Mouse (Mus musculus) layer of hippocampus, adult 9-10 months (tissue): ENCODE results near the gene Frat2.
A peak's percentile ranks its signal among the peaks of the same experiment; 100 is the strongest.

ENCODE experiments used
- DNase-seq: peaks from one replicate; pipeline ENCODE4 v3.0.0; 2022; ENCODE audit warnings: low spot score

Gene Frat2

DNA sequence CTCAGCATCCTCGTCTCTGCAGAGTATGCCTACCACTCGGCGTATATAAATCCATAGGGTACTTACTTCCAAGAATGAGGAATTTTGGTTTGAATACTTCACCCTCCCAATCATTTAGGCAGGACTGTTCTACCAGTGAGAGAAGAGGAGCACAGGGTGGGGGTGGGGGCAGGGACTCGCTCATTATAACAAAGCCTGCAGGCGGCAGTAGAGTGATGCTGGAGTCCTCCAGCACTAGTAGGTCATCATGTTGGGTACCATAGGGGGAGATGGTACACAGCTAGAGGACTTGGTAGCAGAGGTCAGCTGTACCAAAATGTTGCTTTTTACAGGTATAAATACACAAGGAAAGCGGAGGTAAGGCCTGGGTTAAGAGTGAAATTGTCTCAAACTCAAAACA lies 3.6 kb downstream of the Frat2 start:
- no peak for DNase-seq

DNA sequence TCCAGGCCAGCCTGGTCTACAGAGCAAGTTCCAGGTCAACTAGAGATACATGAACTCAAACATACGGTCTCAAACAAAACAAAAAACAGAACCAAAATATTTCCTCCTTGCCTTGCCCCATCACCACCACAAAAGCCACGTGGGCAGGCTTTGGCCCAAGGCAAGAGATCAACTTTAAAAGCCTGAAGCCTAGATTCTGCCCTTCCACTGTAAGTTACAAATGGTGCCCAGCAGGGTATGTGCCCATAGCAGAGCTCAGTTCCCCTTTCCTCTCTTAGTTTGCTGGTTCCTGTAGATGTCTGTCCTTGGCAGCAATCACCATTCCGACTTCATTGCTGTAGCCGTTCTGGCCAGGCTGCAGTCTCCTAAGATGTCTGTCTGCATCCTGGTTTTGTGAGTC lies 5.2 kb downstream of the Frat2 start:
- DNase-seq = no peak

DNA sequence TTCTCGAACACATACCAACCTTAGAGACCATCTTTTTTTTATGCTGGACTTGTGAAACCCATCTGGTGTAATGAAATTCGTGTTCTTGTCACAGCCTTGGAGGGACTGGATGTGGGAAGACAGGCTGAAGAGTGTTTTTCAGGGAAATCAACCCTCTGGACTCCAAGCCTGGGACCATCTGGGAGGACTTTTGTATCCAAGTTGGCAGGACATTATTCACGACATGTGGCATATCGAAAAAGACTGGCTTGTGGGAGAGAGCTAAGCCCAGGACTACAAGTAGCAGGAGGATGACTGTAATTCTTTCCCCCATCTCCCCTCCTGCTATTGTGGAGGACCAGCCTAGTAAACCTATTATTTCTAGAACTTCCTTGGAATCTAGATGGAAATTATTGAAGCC lies 5.7 kb downstream of the Frat2 start:
- DNase-seq = no peak

DNA sequence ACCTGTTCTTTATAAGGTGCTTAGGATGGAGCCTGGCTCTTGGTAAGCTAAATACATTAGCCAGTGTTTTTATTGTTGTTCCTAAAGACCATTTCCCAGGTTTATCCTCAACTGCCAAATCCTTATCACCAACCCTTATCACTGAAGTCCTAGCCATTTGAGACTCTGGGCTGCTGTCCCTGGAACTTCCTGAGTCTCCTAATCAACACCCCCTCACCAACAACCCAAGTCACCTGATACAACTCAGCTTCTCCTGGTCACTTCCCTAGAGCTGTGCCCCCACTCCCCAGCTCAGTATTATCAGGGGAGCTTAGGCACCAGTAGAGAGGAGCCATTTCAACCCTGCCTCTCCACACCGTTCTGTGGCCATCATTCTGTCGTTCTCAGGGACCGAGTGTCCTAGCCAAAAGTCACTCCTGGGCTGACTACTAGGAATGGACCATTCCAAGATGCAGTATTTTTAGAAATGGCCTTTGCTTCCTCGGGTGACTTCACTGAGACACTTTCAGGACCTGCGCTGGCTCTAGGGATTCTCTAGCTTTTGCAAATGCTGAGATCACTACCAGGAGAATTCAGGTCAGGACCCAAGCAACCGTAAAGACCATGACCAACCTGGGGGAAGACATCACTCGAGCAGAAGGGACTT lies 6.7 kb downstream of the Frat2 start:
- DNase-seq = no peak

DNA sequence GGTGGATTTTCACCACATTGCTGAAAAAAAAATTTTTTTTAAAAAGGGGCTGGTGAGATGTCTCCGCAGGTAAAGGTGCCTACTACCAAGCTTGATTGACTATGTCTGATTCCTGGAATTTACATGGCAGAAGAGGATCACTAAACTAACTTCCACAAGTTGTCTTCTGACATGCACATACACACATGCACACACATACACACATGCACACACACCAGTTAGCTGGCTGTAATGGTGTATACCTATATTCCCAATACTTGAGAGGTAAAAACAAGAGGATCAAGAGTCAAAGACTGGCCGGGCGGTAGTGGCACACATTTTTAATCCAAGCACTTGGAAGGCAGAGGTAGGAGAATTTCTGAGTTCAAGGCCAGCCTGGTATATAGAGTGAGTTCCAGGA lies 8.2 kb downstream of the Frat2 start:
- no peak for DNase-seq

DNA sequence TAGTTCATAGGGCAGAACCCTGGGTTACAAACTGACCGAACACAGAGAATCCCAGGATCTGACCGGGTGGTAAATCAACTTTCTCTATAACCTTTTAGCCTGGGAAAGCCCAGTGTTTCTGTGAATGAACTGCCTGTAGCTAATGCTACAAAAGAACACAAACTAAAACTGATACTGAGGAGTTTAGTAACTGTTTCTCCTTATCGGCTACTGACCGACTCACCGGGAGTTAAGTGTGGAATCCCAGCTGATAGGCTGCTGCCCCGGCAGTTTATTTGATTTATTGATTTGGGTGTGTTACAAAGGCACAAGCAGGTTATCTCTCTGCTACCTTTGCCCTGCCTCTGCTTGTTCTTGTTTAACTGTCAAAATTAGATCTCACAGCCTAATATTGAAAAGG lies 9.1 kb downstream of the Frat2 start:
- DNase-seq = no peak

DNA sequence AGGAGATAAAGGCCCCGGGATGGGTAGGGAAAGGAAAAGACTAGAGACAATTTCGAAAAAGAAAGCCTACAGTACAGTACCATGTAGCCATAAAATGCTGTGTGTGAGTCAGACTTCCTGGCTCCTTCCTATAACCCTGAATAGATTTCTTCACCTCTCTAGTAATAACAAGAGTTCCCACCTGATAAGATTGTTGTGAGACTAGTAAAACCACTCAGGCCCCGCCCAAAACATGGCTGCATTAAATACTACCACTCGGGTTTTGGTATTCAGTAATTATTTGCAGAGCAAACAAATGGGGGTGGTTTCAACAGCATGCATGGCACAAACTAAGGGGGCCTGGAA lies 10.0 kb downstream of the Frat2 start:
- DNase-seq = no peak

DNA sequence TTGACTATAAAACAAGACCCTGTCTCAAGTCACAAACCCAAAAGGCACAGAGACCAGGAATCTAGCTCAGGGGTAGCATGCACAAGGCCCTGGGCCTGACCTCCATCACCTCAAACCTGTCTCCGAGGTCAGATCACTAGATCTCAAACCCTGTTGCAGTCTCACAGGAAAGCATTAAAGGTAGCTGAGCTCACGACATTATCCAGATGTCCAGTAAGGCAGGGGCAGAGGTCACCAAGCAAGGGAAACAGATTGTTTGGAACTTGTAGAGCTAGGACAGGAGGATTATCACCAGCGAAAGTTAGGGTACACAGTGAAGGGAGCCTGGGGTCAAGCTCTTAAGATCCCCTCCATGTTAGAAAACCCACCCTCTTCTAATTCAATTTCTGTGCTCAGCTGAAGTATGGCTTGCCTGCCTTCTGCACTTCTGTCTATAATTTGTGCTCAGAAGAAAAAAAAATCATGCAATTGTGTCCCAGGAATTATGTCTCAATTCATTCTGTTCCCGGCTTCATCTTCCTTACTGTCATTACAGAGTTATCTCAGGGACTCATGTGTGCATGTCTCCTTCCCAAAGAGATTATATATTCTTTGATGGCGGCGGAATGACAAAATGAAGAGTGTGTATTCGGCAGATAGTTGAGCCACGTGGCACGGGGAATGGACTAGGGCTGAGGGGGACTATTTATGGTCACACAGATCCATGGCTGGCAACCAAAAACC lies 10.6 kb downstream of the Frat2 start:
- DNase-seq = no peak

DNA sequence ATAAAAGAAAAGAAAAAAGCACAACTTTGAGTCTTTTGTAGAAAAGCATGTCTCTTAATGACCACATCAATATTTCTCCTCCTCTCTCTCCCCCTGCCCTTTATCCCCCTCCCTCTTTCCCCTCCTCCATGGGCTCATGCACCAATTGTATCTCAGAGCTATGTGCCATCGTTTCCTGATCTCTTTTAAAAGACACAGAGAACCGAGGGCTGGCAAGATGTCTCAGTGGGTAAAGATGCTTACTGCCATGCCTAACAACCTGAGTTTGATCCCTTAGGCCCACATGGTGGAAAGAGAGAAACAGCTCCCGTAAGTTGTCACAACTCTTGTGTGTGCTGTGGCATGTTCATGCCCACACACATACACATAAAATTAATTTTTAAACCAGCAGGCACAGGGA lies 11.2 kb downstream of the Frat2 start:
- DNase-seq = no peak

DNA sequence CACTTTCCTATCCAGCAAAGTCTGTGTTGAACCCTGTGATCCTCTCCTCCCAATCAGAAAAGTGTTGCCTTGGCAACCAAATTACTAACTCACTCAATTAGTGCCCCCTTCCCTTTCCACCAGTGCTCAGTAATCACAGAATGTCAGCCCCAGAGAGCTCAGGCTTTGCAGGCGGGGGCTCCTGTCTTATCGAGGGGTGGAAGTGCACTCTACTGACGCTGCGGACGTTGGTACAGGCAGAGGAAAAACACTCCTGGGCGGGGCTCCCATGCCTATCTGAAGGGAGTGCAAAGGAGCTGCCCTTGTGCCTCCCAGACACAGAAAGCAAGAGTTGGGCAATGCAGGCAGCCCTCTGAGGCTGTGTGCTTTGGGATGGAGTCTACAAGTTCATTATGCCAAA lies 12.1 kb downstream of the Frat2 start:
- no peak for DNase-seq

DNA sequence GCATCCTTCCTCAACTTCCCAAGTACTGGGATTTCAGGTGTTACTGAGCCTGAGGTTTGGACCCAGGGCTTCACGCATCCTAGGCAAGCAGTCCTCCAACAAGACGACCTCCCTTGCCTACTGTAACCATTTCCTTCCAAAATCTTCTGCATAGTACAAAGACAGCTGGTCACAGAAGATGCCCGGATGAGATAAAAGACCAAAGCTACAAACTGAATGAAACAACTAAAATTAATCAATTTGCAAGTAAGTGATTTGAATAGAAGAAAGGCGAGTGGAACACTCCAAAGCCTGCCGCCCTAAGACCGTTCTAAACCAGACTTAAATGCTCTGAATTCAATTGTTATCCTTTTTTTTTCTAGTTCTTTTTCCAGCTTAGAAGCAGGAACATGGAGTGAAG lies 12.5 kb downstream of the Frat2 start:
- no peak for DNase-seq

DNA sequence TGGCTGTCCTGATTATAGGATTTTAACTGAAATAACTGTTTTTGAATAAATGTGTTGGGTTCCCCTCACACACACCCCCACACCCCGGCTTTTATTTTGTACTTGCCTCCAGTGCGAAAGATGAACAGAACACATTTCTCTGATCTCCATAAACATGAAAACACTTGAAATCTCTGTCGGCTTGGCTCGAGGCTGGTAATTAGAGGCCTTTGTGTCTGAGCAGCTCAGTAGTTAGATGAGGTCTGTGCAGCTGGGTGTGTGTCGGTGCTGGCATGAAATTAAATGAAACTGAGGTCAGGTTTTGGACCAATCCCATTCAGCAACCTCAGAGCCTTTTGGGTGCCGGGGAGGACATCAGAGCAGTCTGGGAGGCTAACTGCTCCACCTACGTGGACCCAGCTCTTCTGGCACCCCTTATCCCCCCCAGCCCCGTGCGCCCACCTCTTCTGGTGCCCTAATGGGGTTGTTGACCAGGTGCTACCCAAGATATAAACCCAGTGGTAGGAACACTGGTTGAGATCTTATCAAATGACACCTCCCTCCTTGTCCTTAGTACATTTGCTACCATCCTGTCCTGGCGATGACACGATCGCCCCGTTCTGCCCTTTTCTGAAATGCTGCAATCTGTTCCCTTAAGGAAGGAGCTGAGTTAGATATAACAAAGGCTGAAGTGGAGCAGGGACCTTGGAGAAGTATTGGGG lies 15.3 kb downstream of the Frat2 start:
- DNase-seq = no peak

DNA sequence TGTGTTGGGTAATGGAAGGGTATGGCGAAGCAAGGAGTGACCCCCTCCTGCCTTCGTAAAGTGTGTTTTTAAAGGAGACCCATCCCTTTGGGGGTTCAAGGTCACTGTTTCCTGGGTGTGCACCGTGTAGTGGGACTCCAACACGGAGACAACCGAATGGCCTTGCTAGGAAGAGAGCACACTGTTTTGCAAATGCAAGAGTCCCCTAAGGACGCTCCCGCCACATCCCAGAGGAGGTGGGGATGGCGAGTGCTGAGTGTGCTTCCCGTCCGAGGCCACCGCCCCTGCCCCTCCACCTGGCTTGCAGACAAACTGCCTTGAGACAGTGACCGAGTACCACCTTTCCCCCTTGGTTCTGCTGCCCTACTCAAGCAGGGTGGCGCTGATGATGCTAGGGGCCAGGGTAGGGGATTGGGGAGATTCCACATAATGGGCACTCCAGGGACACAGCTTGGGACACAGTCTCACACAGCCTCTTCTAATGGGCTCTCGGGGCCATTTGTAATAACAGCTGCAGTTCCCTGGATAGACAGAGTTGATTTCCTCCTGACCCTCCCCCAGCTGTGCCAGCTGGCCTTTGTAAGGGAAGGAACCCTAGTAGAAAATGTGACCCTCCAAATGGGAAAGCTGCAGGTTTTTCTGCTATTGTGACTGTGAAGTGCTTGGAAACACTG lies 16.1 kb downstream of the Frat2 start:
- DNase-seq = no peak

DNA sequence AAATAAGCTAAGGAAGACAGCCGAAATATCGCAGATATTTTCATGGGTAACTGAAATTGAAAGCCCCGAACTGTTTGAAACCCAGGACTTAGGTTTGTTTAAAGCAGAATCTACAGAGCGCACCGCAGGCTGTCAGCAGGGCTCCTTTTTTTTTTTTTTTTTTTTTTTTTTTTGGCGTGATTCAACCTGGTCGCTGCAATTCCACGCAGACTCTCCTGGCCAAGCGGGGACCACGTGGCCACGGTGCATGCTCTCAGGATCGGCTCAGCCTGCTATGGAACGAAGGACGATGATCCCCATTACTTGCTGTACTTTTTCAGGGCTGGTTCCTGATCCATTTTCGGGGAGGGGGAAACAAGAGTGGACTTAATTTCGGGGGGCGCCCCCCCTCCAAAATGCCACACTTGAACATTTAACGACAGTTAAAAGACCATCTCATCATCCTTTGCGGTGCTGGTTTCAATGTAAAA lies 16.8 kb downstream of the Frat2 start:
- DNase-seq = no peak

DNA sequence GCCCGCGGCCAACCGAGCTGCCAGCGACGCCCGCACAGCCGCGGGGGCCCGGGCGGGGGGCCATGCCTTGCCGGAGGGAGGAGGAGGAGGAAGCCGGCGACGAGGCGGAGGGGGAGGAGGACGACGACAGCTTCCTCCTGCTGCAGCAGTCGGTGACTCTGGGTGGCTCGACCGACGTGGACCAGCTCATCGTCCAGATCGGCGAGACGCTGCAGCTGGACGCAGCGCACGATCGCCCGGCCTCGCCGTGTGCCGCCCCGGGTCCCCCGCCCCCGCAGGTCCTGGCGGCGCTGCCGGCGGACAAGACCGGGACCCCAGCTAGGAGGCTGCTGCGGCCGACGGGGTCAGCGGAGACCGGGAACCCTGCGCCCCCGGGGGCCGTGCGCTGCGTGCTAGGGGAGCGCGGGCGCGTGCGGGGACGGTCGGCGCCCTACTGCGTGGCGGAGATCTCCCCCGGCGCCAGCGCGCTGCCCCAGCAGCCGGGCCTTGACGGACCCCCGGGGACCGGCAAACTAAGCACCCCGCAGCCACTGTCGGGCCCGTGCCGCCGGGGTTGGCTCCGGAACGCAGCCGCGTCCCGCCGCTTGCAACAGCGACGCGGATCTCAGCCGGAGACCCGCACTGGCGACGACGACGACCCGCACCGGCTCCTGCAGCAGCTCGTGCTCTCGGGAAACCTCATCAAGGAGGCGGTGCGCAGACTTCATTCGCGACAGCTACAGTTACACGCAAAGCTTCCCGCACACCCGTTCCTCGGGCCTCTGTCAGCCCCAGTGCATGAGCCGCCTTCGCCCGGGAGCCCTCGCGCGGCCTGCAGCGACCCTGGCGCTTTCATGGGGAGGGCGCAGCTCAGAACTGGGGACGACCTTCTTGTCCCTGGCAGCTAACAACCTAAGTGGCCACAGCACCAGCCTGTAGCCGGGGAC lies 17.6 kb downstream of the Frat2 start:
- DNase-seq = no peak

DNA sequence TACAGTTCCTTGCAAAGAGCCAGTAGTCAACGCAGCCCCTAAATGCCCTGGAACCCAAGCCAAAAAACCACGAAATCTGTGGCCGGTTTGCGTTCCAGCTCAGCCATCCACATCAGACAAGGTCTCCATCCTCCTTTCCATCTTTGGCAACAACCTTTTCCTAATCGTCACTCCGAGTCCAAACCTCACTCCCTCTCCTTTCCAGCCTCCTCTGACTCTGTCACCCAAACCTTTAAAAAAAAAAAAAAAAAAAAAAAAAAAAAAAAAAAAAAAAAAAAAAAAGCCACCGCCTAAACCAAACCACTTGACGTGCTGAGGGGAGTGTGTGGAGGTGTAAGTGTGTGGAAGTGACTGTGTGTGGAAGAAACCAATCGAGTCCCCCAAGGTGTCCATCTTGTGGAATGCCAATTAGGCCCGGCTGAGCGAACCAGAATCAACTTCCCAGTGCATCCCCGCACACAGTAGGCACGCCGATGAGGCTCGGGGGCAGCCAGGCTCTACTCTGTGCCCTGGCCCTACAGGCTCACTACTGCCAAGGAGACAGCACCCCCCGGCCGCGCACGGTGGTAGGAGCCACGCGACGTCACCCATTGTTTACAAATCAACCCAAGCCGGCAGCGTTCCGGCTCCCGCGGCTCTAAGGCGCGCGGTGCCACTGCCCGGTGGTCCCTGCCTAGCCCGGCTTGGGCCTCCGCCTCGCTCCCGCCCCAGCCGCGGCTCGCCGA lies 18.4 kb downstream of the Frat2 start, which contains the start of gene Frat1:
Gene Frat1 (plus strand): TSS at position 590 of the 725 bp plus-strand sequence.
- DNase-seq = peak; percentile 90

DNA sequence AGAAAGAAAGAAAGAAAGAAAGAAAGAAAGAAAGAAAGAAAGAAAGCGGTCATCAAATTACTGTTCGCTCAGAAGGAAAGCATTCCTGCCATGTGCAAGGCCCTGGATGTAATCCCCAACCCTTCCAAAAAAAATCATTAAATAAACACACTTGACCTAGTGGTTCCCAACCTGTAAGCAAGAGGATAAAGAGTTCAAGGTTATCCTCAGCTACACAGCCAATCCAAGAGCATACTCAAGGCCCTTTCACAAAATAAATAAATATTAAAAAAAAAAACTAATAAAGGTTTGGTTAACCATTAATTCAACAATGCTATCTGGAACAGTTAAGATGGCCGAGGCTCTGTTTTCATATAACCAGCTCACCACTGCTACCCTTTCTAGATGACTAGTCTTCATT lies 19.0 kb downstream of the Frat2 start:
- no peak for DNase-seq

DNA sequence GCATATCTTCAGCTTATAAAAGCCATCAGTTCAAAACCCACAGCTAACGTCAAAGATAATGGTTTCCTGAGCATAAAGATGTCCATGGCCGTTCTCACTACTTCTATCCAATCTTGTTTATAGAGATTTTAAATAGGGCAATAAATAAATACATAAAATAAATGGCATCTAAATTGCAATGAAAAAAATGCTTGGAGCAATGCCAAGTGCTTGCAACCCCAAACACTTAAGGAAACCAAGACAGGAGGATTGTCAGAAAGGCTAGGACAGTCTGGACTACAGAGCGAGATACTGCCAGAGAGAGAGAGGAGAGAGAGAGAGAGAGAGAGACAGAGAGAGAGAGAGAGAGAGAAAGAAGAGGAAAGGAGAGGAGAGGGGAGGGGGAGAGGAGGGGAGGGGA lies 21.4 kb downstream of the Frat2 start:
- DNase-seq = no peak

DNA sequence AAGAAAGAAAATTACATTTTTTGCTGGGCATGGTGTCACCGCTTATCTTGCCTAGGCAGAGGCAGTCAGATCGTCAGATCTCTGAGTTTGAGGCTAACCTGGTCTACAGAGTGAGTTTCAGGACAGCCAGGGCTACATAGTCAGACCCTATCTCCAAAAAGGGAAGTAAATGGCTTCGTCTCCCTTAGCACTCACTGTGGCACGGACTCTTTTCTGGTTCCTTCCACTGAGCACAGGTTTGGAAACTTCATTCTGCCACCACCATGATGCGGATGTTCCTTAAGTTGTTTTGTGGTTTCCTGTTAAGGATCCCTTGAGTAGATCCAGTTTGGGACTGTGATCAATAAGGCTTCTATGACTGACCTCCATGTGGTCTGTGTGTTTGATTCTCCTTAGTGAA lies 23.0 kb downstream of the Frat2 start:
- no peak for DNase-seq

DNA sequence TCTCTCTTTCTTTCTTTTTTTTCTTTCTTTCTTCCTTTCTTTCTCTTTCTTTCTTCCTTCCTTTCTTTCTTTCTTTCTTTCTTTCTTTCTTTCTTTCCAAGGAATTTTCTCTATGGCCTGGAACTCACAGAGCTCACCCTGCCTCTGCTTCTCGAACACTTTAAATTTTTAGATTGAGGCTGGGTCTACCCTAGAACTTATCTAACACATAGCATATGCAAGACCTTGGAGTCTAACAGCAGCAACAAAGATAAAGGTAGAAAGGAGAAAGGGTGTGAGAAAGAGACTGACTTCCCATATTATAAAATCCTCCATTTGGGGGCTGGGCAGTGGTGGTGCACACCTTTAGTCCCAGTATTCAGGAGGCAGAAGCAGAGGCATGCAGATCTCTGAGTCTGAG lies 25.3 kb downstream of the Frat2 start:
- DNase-seq = no peak

DNA sequence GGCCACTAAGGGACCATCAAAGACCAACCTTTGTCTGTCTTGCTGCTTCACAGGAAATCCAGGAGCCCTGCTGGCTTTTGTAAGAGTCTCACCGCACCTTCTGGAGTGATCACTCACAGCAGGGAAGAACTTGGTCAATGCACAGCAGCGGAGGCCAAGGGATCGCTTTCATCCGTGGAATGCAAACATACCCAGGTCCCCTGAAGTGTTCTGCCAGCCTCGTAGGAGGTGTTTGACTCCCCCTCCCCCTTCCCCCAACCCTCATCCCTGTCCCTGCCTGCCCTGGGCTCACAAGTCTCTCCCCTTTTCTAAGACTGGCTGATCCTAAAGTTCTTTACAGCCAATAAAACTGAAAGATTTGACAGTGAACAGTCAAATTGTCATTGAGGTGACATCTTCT lies 26.5 kb downstream of the Frat2 start:
- DNase-seq = no peak
